Mouse (Mus musculus) megakaryocyte-erythroid progenitor cell, adult 5-6 weeks (primary cell): ENCODE results near the gene Tnfsfm13. TPM values are rescaled to one million over a fixed set of nuclear protein-coding genes. Genes with fewer than 3 reads are reported as not detected.

Experiments used
- ATAC-seq: replicated peaks from 2 replicates; pipeline ENCODE4 v1.8.0; 2016; ENCODE audit warnings: mild to moderate bottlenecking, inconsistent platforms; ENCODE audit not compliant: severe bottlenecking, poor library complexity, low FRiP score, low TSS enrichment
- total RNA-seq, 2 experiments: library from RNA; stranded (forward) in 1 of 2; stranded (reverse) in 1 of 2; fragments of 200-1000, 215-1000 nt in 1 of 2; fragments of >200 nt in 1 of 2; fragmentation: Nextera tagmentation in 1 of 2; gene quantifications; 2 replicates each; pipeline ENCODE4 v1.2.3; 2014 to 2017

The Tnfsfm13 gene
- total RNA-seq, 2 experiments from 2014 or later = 1.4 TPM; not detected in 1

DNA sequence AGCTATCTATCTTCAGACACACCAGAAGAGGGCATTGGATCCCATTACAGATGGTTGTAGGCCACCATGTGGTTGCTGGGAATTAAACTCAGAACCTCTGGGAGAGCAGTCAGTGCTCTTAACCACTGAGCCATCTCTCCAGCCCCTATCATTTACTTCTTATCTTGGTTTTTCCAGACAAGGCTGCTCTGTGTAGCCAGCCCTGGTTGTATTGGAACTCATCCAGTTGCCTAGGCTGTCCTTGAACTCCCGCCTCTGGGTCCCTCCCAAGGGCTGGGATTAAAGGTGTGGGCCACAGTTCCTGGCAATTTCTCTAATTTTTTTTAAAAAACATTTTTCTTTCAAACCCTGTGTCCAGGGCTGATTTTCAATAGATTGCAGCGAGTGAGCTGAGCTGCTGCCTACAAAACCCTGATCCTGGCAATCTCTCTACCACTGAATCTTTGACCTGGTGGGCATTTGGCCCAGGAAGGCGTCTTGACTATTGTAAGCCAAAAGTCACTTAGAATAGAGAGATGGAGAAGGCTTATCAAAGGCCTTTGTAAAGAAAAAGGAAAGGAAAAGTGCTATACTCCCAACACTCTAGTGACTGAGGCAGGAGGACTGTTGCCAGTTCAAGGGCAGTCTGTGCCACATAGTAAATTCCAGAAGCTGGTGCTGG, 34.5 kb downstream of the Tnfsfm13 start:
- ATAC-seq = no peak

- no peak for ATAC-seq
These were observed 38.4 kb downstream of the Tnfsfm13 start for GRCm38 (mm10) chr11:69657462-69657881.

DNA sequence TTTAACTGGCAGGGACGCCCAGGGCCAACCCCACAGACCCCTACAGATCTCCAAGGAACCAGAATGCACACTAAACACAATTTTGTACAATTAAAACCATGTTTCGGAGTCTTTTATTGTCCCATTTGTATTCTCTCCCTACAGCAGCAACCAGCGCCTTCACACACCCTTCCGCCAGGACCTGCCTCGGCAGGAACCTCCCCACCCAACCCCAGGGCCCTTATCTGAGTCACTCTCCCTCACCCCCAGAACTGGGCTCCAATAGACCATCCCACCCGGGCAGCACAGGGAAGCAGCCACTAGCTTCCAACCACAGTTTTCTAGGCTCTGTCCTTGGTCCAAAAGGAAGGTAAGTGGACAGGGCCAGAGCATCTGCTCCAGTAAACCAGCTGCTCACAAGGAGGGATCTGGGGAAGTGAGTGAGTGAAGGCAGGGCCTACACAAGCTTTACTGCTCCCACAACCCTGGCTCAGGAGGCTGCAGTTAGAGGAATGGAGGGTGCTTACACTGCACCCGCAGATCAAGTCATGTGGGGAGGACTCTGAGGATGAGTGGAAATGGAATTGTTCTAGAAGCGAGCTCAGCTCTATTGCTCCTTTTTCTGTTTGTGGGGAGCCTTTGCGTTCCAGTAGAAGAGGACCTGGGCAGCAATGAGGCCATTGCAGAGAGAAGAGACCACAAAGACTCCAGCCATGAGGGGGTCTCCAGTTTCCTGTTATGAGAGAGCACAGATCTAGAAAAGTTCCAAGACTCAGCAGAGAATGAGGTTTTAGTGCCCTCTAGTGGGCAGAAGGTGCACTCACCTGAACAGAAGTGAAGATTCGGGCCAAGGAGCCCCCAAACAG, 39.1 kb downstream of the Tnfsfm13 start:
- ATAC-seq = 0 out of 2 replicates have a peak, but pooled peaks have one; percentile 30

DNA sequence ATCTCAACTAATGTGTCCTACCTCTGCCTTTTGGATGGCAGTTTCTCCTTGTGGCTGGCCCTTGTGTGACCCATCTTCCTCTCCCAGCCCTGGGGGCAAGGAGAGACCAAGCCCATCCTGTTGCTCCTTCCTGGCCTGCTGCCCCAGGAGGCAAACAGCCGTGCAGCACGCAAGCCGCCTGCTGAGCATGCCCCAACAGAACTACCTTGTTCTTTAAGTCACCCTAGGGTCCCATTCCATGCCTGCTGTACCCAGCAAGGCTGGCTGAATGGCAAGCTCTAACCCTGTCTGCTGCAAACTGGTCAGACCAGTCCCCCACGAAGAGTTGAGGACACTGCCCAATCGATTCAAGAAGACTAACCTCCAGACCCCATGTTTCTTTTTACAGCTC, 39.8 kb downstream of the Tnfsfm13 start:
- ATAC-seq = no peak

DNA sequence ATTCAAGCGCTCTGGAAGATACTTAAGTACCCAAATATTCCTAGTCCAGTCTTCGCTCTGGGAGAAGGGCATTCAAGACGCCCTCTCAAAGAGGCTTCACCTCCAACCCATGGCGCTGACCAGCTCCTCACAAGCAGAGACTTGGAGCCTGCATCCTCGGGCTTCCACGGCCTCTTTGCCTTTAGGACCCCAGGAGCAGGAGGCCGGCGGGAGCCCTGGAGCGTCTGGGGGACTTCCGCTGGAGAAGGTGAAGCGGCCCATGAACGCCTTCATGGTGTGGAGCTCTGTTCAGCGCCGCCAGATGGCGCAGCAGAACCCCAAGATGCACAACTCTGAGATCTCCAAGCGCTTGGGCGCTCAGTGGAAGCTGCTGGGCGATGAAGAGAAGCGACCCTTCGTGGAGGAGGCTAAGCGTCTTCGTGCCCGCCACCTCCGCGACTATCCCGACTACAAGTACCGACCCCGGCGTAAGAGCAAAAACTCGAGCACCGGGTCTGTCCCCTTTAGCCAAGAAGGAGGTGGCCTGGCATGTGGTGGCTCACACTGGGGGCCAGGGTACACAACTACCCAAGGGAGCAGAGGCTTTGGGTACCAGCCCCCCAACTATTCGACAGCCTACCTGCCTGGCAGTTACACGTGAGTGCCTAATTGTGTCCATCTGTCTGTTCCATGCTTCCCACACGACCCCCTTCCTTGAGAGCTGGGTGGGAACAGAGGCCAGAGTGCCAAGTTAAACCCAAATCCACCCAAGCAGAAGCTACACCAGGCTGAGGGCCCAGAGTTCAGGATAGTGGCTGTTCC, 40.4 kb downstream of the Tnfsfm13 start, which contains the start of gene Sox15:
Sox15 (plus strand) TSS at position 51 of the 801 bp plus-strand sequence.
- peak; percentile 41; the same call in 1 of the 2 replicates for ATAC-seq

GRCm38 (mm10) chr11:69654760-69655159, 41.1 kb downstream of the Tnfsfm13 start:
- no peak for ATAC-seq

GRCm38 (mm10) chr11:69653399-69653798, 42.5 kb downstream of the Tnfsfm13 start:
- ATAC-seq = no peak

- ATAC-seq = no peak
These were observed 50.0 kb downstream of the Tnfsfm13 start for GRCm38 (mm10) chr11:69645860-69646259.

GRCm38 (mm10) chr11:69635471-69635870, 60.4 kb downstream of the Tnfsfm13 start:
- no peak for ATAC-seq

DNA sequence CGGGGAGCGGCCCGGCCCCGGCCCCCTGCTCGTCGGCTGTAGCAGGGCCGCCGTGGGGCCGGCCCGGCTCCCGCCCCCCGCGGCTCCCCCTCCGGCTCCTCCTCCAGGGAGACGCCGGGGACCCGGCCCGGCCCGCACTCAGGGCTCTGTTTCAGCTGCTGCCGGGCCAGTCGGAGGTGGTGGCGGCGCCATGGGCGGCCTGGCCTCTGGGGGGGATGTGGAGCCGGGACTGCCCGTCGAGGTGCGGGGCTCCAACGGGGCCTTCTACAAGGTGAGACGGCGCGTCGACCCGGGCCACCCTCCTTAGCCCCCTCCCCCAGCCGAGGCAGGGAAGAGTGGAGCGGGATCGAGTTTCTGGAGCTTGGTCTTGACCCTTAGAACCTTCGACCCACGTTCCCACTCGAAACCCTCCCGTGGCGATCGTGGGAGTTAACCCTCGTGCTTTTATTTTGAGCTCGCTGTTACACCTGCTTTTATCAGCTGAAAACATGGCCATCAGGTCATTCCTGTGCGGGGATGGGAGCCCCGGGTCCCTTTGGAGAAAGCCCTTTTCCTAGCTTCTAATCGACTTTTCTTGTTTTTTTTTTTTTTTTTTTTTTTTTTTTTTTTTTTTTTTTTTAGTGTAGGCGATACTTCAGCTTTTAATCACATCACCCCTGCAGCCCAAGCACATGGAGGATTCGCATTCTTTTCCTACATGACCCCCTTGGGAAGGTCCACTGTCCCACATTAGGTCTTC, 62.6 kb downstream of the Tnfsfm13 start:
- peak; percentile 16; the same call in 1 of the 2 replicates for ATAC-seq

Other genes starting within 250 kb of the Tnfsfm13 start
Only the 30 nearest of the 36 such genes appear.
- not detected in 2 replicates for gene Dnah2, start 147.0 kb downstream of the Tnfsfm13 start, total RNA-seq (2014; fragmentation: Nextera tagmentation)
- gene Dnah2, start 147.0 kb downstream of the Tnfsfm13 start, total RNA-seq (2017) = not detected in 2 replicates
- gene Efnb3, start 135.9 kb downstream of the Tnfsfm13 start, total RNA-seq (2014; fragmentation: Nextera tagmentation) = 1.3 and 3.0 TPM in 2 replicates
- 0.50 and 0.52 TPM in 2 replicates for gene Efnb3, start 135.9 kb downstream of the Tnfsfm13 start, total RNA-seq (2017)
- gene Wrap53, start 115.8 kb downstream of the Tnfsfm13 start, total RNA-seq (2014; fragmentation: Nextera tagmentation) = 36.5 and 51.0 TPM in 2 replicates
- 9.6 and 14.5 TPM in 2 replicates for gene Wrap53, start 115.8 kb downstream of the Tnfsfm13 start, total RNA-seq (2017)
- 286 and 348 TPM in 2 replicates for gene Trp53, start 115.7 kb downstream of the Tnfsfm13 start, total RNA-seq (2014; fragmentation: Nextera tagmentation)
- gene Trp53, start 115.7 kb downstream of the Tnfsfm13 start, total RNA-seq (2017) = 59.0 and 109 TPM in 2 replicates
- 291 and 408 TPM in 2 replicates for gene Atp1b2, start 90.2 kb downstream of the Tnfsfm13 start, total RNA-seq (2014; fragmentation: Nextera tagmentation)
- gene Atp1b2, start 90.2 kb downstream of the Tnfsfm13 start, total RNA-seq (2017) = 32.8 and 68.9 TPM in 2 replicates
- gene Shbg, start 78.2 kb downstream of the Tnfsfm13 start, total RNA-seq (2014; fragmentation: Nextera tagmentation) = not detected in 2 replicates
- not detected in 2 replicates for gene Shbg, start 78.2 kb downstream of the Tnfsfm13 start, total RNA-seq (2017)
- gene Sat2, start 74.1 kb downstream of the Tnfsfm13 start, total RNA-seq (2014; fragmentation: Nextera tagmentation) = not detected in 2 replicates
- not detected in 2 replicates for gene Sat2, start 74.1 kb downstream of the Tnfsfm13 start, total RNA-seq (2017)
- gene Fxr2, start 63.1 kb downstream of the Tnfsfm13 start, total RNA-seq (2014; fragmentation: Nextera tagmentation) = 67.4 and 83.1 TPM in 2 replicates
- 36.4 and 45.6 TPM in 2 replicates for gene Fxr2, start 63.1 kb downstream of the Tnfsfm13 start, total RNA-seq (2017)
- 0.45 TPM in 1 of 2 replicates, not detected in the other for gene Sox15, start 40.8 kb downstream of the Tnfsfm13 start, total RNA-seq (2014; fragmentation: Nextera tagmentation)
- gene Sox15, start 40.8 kb downstream of the Tnfsfm13 start, total RNA-seq (2017) = not detected in 2 replicates
- gene Mpdu1, start 33.5 kb downstream of the Tnfsfm13 start, total RNA-seq (2014; fragmentation: Nextera tagmentation) = 47.6 and 58.3 TPM in 2 replicates
- gene Mpdu1, start 33.5 kb downstream of the Tnfsfm13 start, total RNA-seq (2017) = 40.6 and 41.1 TPM in 2 replicates
- gene Cd68, start 29.9 kb downstream of the Tnfsfm13 start, total RNA-seq (2014; fragmentation: Nextera tagmentation) = 5.1 and 6.3 TPM in 2 replicates
- gene Cd68, start 29.9 kb downstream of the Tnfsfm13 start, total RNA-seq (2017) = 3.4 and 6.5 TPM in 2 replicates
- 918 and 983 TPM in 2 replicates for gene Eif4a1, start 23.7 kb downstream of the Tnfsfm13 start, total RNA-seq (2014; fragmentation: Nextera tagmentation)
- 973 and 1,155 TPM in 2 replicates for gene Eif4a1, start 23.7 kb downstream of the Tnfsfm13 start, total RNA-seq (2017)
- gene Senp3, start 14.0 kb downstream of the Tnfsfm13 start, total RNA-seq (2014; fragmentation: Nextera tagmentation) = 96.1 and 117 TPM in 2 replicates
- gene Senp3, start 14.0 kb downstream of the Tnfsfm13 start, total RNA-seq (2017) = 98.4 and 120 TPM in 2 replicates
- 5.0 and 6.5 TPM in 2 replicates for gene Tnfsf13, start 10.3 kb downstream of the Tnfsfm13 start, total RNA-seq (2014; fragmentation: Nextera tagmentation)
- 11.7 and 23.0 TPM in 2 replicates for gene Tnfsf13, start 10.3 kb downstream of the Tnfsfm13 start, total RNA-seq (2017)
- 4.7 TPM in 1 of 2 replicates, not detected in the other for gene Tnfsf12, start 249 bp downstream of the Tnfsfm13 start, total RNA-seq (2014; fragmentation: Nextera tagmentation)
- gene Tnfsf12, start 249 bp downstream of the Tnfsfm13 start, total RNA-seq (2017) = 0.47 TPM in 1 of 2 replicates, not detected in the other
- 106 TPM in 2 replicates for gene Polr2a, start 62.5 kb upstream of the Tnfsfm13 start, total RNA-seq (2014; fragmentation: Nextera tagmentation)
- gene Polr2a, start 62.5 kb upstream of the Tnfsfm13 start, total RNA-seq (2017) = 11.9 and 26.6 TPM in 2 replicates
- not detected in 2 replicates for gene Slc35g3, start 65.9 kb upstream of the Tnfsfm13 start, total RNA-seq (2014; fragmentation: Nextera tagmentation)
- gene Slc35g3, start 65.9 kb upstream of the Tnfsfm13 start, total RNA-seq (2017) = not detected in 2 replicates
- gene Zbtb4, start 69.8 kb upstream of the Tnfsfm13 start, total RNA-seq (2014; fragmentation: Nextera tagmentation) = 2.8 and 4.0 TPM in 2 replicates
- 1.1 and 2.1 TPM in 2 replicates for gene Zbtb4, start 69.8 kb upstream of the Tnfsfm13 start, total RNA-seq (2017)
- 2.3 TPM in 1 of 2 replicates, not detected in the other for gene Chrnb1, start 99.8 kb upstream of the Tnfsfm13 start, total RNA-seq (2014; fragmentation: Nextera tagmentation)
- gene Chrnb1, start 99.8 kb upstream of the Tnfsfm13 start, total RNA-seq (2017) = 0.28 and 1.9 TPM in 2 replicates
- 0.57 and 0.63 TPM in 2 replicates for gene Fgf11, start 105.8 kb upstream of the Tnfsfm13 start, total RNA-seq (2014; fragmentation: Nextera tagmentation)
- gene Fgf11, start 105.8 kb upstream of the Tnfsfm13 start, total RNA-seq (2017) = 2.3 TPM in 1 of 2 replicates, not detected in the other
- not detected in 2 replicates for gene Tmem102, start 109.5 kb upstream of the Tnfsfm13 start, total RNA-seq (2014; fragmentation: Nextera tagmentation)
- not detected in 2 replicates for gene Tmem102, start 109.5 kb upstream of the Tnfsfm13 start, total RNA-seq (2017)
- not detected in 2 replicates for gene Gm39566, start 119.2 kb upstream of the Tnfsfm13 start, total RNA-seq (2014; fragmentation: Nextera tagmentation)
- not detected in 2 replicates for gene Gm39566, start 119.2 kb upstream of the Tnfsfm13 start, total RNA-seq (2017)
- gene Spem2, start 122.4 kb upstream of the Tnfsfm13 start, total RNA-seq (2014; fragmentation: Nextera tagmentation) = not detected in 2 replicates
- gene Spem2, start 122.4 kb upstream of the Tnfsfm13 start, total RNA-seq (2017) = not detected in 2 replicates
- gene Spem1, start 126.1 kb upstream of the Tnfsfm13 start, total RNA-seq (2014; fragmentation: Nextera tagmentation) = not detected in 2 replicates
- not detected in 2 replicates for gene Spem1, start 126.1 kb upstream of the Tnfsfm13 start, total RNA-seq (2017)
- gene Nlgn2, start 141.7 kb upstream of the Tnfsfm13 start, total RNA-seq (2014; fragmentation: Nextera tagmentation) = 7.9 and 8.3 TPM in 2 replicates
- gene Nlgn2, start 141.7 kb upstream of the Tnfsfm13 start, total RNA-seq (2017) = 2.9 and 3.8 TPM in 2 replicates
- gene Tmem256, start 142.4 kb upstream of the Tnfsfm13 start, total RNA-seq (2014; fragmentation: Nextera tagmentation) = 166 and 210 TPM in 2 replicates
- 64.8 and 66.7 TPM in 2 replicates for gene Tmem256, start 142.4 kb upstream of the Tnfsfm13 start, total RNA-seq (2017)
- 54.7 and 61.3 TPM in 2 replicates for gene Plscr3, start 150.3 kb upstream of the Tnfsfm13 start, total RNA-seq (2014; fragmentation: Nextera tagmentation)
- 14.5 and 14.8 TPM in 2 replicates for gene Plscr3, start 150.3 kb upstream of the Tnfsfm13 start, total RNA-seq (2017)
- gene Tnk1, start 162.6 kb upstream of the Tnfsfm13 start, total RNA-seq (2014; fragmentation: Nextera tagmentation) = 0.48 TPM in 1 of 2 replicates, not detected in the other
- gene Tnk1, start 162.6 kb upstream of the Tnfsfm13 start, total RNA-seq (2017) = 0.34 TPM in 1 of 2 replicates, not detected in the other
- not detected in 2 replicates for gene Tmem95, start 181.9 kb upstream of the Tnfsfm13 start, total RNA-seq (2014; fragmentation: Nextera tagmentation)
- not detected in 2 replicates for gene Tmem95, start 181.9 kb upstream of the Tnfsfm13 start, total RNA-seq (2017)
- gene Kctd11, start 185.3 kb upstream of the Tnfsfm13 start, total RNA-seq (2014; fragmentation: Nextera tagmentation) = 0.54 and 0.79 TPM in 2 replicates
- 1.3 TPM in 1 of 2 replicates, not detected in the other for gene Kctd11, start 185.3 kb upstream of the Tnfsfm13 start, total RNA-seq (2017)